Mouse (Mus musculus) myocyte (in vitro differentiated cells): ENCODE results near the gene Sdsl. TPM values are rescaled to one million over a fixed set of nuclear protein-coding genes. Genes with fewer than 3 reads are reported as not detected.

Experiments used
- H3K27me3 ChIP-seq: one replicate; pipeline ENCODE4 v1.6.1; 2011; ENCODE audit not compliant: control insufficient read depth, insufficient read depth, insufficient read length
- H3K36me3 ChIP-seq: one replicate; pipeline ENCODE4 v1.6.1; 2011; ENCODE audit not compliant: control insufficient read depth, insufficient read depth
- H3K4me2 ChIP-seq: one replicate; pipeline ENCODE4 v1.6.1; 2011; ENCODE audit warnings: low read depth, control low read depth
- H3K4me3 ChIP-seq: one replicate; pipeline ENCODE4 v1.5.1; 2011; ENCODE audit warnings: mild to moderate bottlenecking, control low read depth, moderate library complexity
- H3K79me2 ChIP-seq: one replicate; pipeline ENCODE4 v1.6.1; 2011; ENCODE audit not compliant: control insufficient read depth, insufficient read depth
- H3ac ChIP-seq: one replicate; pipeline ENCODE4 v1.6.1; 2011; ENCODE audit not compliant: control insufficient read depth, insufficient read length
- CEBPB ChIP-seq: IDR thresholded peaks from 2 replicates; pipeline ENCODE4 v1.6.1; 2011; ENCODE audit warnings: mild to moderate bottlenecking, moderate library complexity; ENCODE audit not compliant: poor library complexity, insufficient read depth, severe bottlenecking
- E2F4 ChIP-seq: IDR thresholded peaks from one replicate; pipeline ENCODE4 v1.6.1; 2011; ENCODE audit warnings: mild to moderate bottlenecking, control low read depth, moderate library complexity; ENCODE audit not compliant: insufficient read depth
- MAX ChIP-seq: IDR thresholded peaks from one replicate; pipeline ENCODE4 v1.6.1; 2011; ENCODE audit warnings: low read depth, mild to moderate bottlenecking, control low read depth
- MYOD1 ChIP-seq, 3 experiments: IDR thresholded peaks; one replicate each; pipeline ENCODE4 v1.6.1; 2011; ENCODE audit warnings: control low read depth in 2 of 3, low read depth in 2 of 3, mild to moderate bottlenecking in 2 of 3, moderate library complexity in 1 of 3; ENCODE audit not compliant: insufficient read length in 2 of 3, control insufficient read depth in 1 of 3
- MYOG ChIP-seq, 3 experiments: IDR thresholded peaks; one replicate each; pipeline ENCODE4 v1.6.1; 2011; ENCODE audit warnings: control low read depth in 2 of 3, low read depth in 2 of 3, mild to moderate bottlenecking in 2 of 3; ENCODE audit not compliant: insufficient read length in 2 of 3, control insufficient read depth in 1 of 3, insufficient read depth in 1 of 3
- POLR2A ChIP-seq: IDR thresholded peaks from one replicate; pipeline ENCODE4 v1.6.1; 2011; ENCODE audit warnings: low read depth, mild to moderate bottlenecking, control low read depth, moderate library complexity; ENCODE audit not compliant: insufficient read length
- POLR2AphosphoS2 ChIP-seq: IDR thresholded peaks from one replicate; pipeline ENCODE4 v1.6.1; 2011; ENCODE audit warnings: low read depth, control low read depth; ENCODE audit not compliant: insufficient read length
- REST ChIP-seq: IDR thresholded peaks from one replicate; pipeline ENCODE4 v1.6.1; 2011; ENCODE audit warnings: mild to moderate bottlenecking, control low read depth, moderate library complexity; ENCODE audit not compliant: insufficient read depth, insufficient read length
- SRF ChIP-seq: IDR thresholded peaks from one replicate; pipeline ENCODE4 v1.6.1; 2011; ENCODE audit warnings: low read depth; ENCODE audit not compliant: control insufficient read depth, insufficient read length
- TCF12 ChIP-seq: IDR thresholded peaks from one replicate; pipeline ENCODE4 v1.6.1; 2011; ENCODE audit warnings: mild to moderate bottlenecking, control low read depth; ENCODE audit not compliant: poor library complexity, insufficient read depth, severe bottlenecking
- TCF3 ChIP-seq: IDR thresholded peaks from one replicate; pipeline ENCODE4 v1.6.1; 2011; ENCODE audit warnings: low read depth, control low read depth; ENCODE audit not compliant: insufficient read length
- USF1 ChIP-seq: IDR thresholded peaks from one replicate; pipeline ENCODE4 v1.6.1; 2011; ENCODE audit warnings: low read depth, mild to moderate bottlenecking, control low read depth, moderate library complexity
- polyA plus RNA-seq: library from polyadenylated mRNA; unstranded; fragments of >200 nt; fragmentation: generic; extraction: Trizol; gene quantifications from one replicate; pipeline ENCODE4 v1.2.1, GENCODE M21; 2012; ENCODE audit warnings: missing spikeins

Gene Sdsl
- polyA plus RNA-seq, 1 experiment: 1.4 TPM

DNA sequence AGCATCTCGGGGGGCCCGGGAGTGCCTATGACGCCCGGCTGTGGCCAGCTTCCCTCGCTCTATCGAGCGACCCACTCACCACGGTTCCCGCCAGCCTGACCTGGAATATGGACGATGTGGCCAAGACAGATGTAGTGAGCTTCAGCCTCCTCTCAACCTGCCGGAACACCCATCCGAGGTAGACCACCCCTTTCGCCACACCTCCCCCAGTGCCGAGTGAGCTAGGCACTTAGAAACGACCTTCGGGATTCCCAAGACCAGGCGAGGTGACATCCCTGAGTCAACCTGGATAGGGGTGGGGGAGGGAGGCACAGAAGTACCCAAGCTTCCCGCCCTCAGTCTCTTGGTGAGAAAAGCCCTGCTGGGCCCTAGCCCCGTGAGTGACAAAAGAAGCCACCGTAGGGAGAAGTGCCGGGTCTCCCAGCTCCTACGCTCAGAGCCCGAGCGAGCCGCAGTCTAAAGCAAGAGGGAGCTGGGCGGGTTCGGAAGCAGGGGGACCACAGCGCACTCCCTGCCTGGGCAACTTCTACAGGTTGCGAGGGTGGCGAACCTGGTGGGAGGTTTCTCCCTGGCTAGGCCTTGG, 41.5 kb downstream of the Sdsl start:
- H3K36me3 ChIP-seq: no peaks in the 10 kb centered on the region
- H3K4me3 ChIP-seq: no peak overlapping the region
- no peaks in the 10 kb centered on the region for H3K79me2 ChIP-seq
- no peak overlapping the region for H3K4me2 ChIP-seq
- no peak overlapping the region for H3ac ChIP-seq
- H3K27me3 ChIP-seq: peaks cover 89% of the 10 kb centered on the region
- TF ChIP-seq MAX (no peak), USF1 (no peak), MYOG (IDR thresholded peaks at IDR 0.05; ENCODE audit: control insufficient read depth in 1 of 3, insufficient read depth in 1 of 3, insufficient read length in 2 of 3, low read depth in 2 of 3) (no peak), E2F4 (no peak), SRF (no peak), TCF3 (no peak), TCF12 (no peak), REST (no peak), MYOD1 (IDR thresholded peaks at IDR 0.05; ENCODE audit: control insufficient read depth in 1 of 3, insufficient read length in 2 of 3, low read depth in 2 of 3) (no peak), POLR2AphosphoS2 (no peak), POLR2A (no peak), CEBPB (no peak)

DNA sequence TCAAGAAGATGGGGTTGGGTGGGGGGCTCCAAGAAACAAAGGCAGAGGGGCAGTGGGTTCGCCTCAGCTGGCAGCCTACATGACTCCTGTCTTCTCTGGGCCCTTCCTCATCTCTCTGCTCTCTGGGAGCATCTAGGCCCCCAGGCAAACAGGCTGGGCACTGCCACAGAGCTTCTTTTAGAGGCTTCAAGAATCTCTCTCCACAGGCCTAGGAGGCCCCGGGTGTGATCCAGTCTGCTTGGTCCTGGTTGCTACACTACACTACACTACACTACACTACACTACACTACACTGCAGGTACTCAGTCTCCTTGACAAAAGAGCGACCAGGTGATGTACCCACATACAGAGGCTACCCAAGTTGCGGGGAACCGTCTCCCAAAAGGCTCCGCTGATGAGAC, 42.9 kb downstream of the Sdsl start:
- TF ChIP-seq E2F4: no peak
- no peak for TF ChIP-seq CEBPB
- TF ChIP-seq POLR2A: no peak
- TF ChIP-seq MYOD1 (IDR thresholded peaks at IDR 0.05; ENCODE audit: control insufficient read depth in 1 of 3, insufficient read length in 2 of 3, low read depth in 2 of 3): no peak
- no peak for TF ChIP-seq TCF12
- TF ChIP-seq USF1: no peak
- TF ChIP-seq MYOG (IDR thresholded peaks at IDR 0.05; ENCODE audit: control insufficient read depth in 1 of 3, insufficient read depth in 1 of 3, insufficient read length in 2 of 3, low read depth in 2 of 3): no peak
- no peak for TF ChIP-seq SRF
- TF ChIP-seq POLR2AphosphoS2: no peak
- Histone ChIP-seq H3K36me3 (no peaks in the 10 kb centered on the region), H3K4me2 (no peak overlapping the region), H3ac (no peak overlapping the region), H3K4me3 (no peak overlapping the region), H3K27me3 (peaks cover 78% of the 10 kb centered on the region), H3K79me2 (no peaks in the 10 kb centered on the region)

DNA sequence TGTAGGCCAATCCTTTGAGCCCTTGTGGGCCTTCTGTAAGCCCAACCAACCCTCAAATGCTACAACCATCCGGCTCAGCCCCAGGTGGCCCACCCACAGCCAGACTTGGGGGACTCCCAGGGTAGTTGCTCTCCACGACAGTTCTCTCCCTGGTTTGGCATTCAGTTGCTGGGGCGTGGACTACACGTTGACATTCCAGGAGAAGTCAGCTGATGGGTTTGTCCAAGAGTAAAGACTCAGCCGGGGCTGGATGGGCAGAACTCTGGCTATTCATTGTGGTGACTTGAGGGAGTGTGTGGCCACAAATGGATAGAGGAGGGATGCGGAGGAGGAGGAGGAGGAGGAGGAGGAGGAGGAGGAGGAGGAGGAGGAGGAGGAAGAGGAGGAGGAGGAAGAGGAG, 43.6 kb downstream of the Sdsl start:
- no peaks in the 10 kb centered on the region for H3K36me3 ChIP-seq
- H3K27me3 ChIP-seq: peaks cover 76% of the 10 kb centered on the region
- TF ChIP-seq MAX: no peak
- H3K79me2 ChIP-seq: no peaks in the 10 kb centered on the region
- no peak overlapping the region for H3K4me3 ChIP-seq
- H3K4me2 ChIP-seq: no peak overlapping the region
- no peak overlapping the region for H3ac ChIP-seq

DNA sequence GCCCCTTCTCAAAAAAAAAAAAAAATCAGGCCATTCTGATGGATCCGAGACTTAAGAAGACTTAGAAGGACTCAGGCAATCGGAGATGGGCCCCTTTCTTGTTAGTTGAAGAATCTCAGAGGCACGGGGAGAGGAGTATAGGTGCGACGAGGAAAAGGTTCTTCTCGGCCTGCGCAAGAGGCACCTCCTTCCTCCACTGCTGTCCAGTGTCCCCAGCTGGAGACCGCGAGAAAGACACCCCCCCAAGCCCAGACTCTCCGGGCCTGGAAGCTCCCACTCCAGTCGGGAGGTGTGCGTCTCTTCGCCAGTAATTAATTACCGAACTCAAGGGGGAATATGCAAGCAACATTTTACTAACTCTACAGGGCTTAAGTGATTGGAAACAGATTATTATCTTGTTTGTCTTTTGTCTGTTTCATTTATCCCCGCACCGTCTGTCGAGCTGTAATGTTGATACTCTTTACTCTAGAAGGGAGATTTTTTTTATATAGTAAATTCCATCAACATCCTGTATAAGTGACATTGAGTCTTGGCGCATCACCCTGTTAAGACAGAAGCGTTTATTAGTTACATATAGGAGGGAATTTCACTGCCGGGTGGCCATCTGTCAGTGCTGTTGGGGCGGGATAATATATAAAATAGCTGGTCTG, 44.3 kb downstream of the Sdsl start:
- no peak overlapping the region for H3K4me2 ChIP-seq
- TF ChIP-seq MYOD1 (IDR thresholded peaks at IDR 0.05; ENCODE audit: control insufficient read depth in 1 of 3, insufficient read length in 2 of 3, low read depth in 2 of 3): no peak
- TF ChIP-seq SRF: no peak
- TF ChIP-seq E2F4: no peak
- TF ChIP-seq CEBPB: no peak
- TF ChIP-seq POLR2AphosphoS2: no peak
- TF ChIP-seq TCF12: no peak
- TF ChIP-seq POLR2A: no peak
- no peak for TF ChIP-seq REST
- no peak for TF ChIP-seq TCF3
- no peak for TF ChIP-seq MAX
- no peak for TF ChIP-seq USF1
- TF ChIP-seq MYOG (IDR thresholded peaks at IDR 0.05; ENCODE audit: control insufficient read depth in 1 of 3, insufficient read depth in 1 of 3, insufficient read length in 2 of 3, low read depth in 2 of 3): no peak
- no peaks in the 10 kb centered on the region for H3K36me3 ChIP-seq
- H3K27me3 ChIP-seq: peaks cover 71% of the 10 kb centered on the region
- no peak overlapping the region for H3ac ChIP-seq
- H3K79me2 ChIP-seq: no peaks in the 10 kb centered on the region
- no peak overlapping the region for H3K4me3 ChIP-seq

DNA sequence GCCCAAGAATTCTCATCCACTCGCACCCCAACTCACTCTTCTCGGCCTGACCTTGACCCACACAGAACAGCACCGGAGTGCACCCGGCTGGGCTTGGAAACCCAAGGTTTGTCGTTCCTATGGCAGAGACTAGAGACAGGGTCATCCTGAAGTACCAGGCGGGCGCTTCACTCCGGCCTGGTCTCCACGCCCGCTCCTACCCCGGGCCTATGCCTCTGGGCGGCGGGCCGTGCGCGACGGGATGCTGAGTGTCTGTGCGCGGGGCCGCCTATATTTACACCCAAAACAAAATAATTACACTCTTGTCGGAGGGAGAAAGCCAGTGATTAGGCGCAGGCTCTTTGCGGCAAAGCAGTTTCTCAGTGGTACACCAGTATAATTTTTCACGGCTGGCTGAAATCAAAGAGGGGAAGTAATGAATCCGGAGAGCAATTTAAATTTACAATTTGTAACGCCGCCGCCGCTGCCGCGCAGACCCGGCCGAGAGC, 45.1 kb downstream of the Sdsl start:
- Histone ChIP-seq H3K79me2 (no peaks in the 10 kb centered on the region), H3ac (no peak overlapping the region), H3K4me3 (no peak overlapping the region), H3K4me2 (no peak overlapping the region), H3K36me3 (no peaks in the 10 kb centered on the region), H3K27me3 (peaks cover 63% of the 10 kb centered on the region)
- TF ChIP-seq TCF3 (no peak), REST (no peak), E2F4 (no peak), POLR2A (no peak), MAX (no peak), USF1 (no peak), SRF (no peak), MYOG (IDR thresholded peaks at IDR 0.05; ENCODE audit: control insufficient read depth in 1 of 3, insufficient read depth in 1 of 3, insufficient read length in 2 of 3, low read depth in 2 of 3) (no peak), POLR2AphosphoS2 (no peak), TCF12 (no peak), MYOD1 (IDR thresholded peaks at IDR 0.05; ENCODE audit: control insufficient read depth in 1 of 3, insufficient read length in 2 of 3, low read depth in 2 of 3) (no peak), CEBPB (no peak)
